Mouse (Mus musculus): ENCODE data around the gene Slc22a14.

DNA sequence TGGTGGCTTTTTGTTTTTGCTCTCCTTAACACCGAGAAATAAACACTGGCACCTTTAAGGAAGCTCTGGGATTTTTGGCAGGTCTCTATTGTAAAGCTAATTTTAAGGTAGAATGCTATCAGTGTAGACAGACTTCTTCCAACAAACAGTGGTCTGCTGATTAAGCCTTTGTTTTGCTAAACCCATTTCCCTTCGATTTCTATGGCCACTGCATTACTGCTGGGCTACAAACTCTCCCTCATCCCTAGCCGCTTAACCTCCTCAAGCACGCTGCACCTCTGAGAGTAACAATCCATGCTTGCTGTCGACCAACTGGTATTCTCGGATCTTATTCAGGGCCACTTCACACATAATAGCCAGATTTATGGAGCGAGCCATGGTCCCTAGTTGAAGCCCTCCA lies 44.4 kb downstream of the Slc22a14 start:
- TF ChIP-seq CTCF (IDR thresholded peaks at IDR 0.05; ENCODE audit: extremely low read depth, insufficient read depth, low read length) (no peak), POLR2A (IDR thresholded peaks at IDR 0.05; ENCODE audit: extremely low read depth, insufficient read depth, low read length) (no peak)
